Mouse (Mus musculus) frontal cortex, adult (tissue): ENCODE data around the gene Rpl26.

Source experiments
- ATAC-seq: cut with Nextera tagmentation; 2 replicates; pipeline ENCODE4 v1.9.2; 2017; ENCODE audit warnings: mild to moderate bottlenecking, moderate library complexity, mixed read lengths; ENCODE audit not compliant: low TSS enrichment

Rpl26 gene

DNA sequence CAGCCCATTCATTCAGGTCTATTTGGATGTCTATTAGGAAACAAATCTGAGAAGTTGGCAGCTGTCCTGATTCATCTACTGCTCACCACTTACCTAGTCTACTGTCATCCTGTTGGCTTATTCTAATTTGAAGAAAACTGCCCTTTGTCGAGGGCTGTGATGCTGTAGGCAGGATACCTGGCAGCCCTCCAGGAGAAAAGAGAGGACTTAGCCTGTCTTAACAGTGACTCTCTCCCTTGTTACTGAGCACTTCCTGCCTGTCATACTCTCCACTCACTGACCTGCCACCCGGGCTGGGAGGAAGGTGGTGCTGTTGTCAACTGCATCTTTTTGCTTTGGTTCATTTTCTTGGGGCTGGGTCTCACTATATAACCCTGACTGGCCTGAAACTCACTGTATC, 10.8 kb upstream of the Rpl26 start:
- ATAC-seq: no peak

DNA sequence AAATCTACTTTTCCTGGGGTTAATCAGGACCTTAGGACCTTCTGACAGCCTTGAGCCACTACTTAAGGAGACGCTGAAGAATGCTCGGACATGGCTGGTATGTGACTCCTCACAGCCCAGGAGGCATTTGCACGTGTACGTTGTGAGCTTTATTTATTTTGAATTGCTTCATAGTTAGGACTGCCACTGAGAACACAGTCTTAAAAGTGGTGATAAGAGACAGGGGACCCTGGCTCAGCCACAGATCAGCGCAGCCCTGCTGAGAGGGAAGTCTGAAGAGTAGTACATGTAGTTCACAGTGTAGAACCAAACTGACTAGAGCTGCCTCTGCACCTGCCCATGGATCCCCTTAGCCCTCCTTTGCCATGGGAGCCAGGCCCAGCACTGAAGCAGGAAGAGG, 9.6 kb upstream of the Rpl26 start:
- ATAC-seq: no peak

DNA sequence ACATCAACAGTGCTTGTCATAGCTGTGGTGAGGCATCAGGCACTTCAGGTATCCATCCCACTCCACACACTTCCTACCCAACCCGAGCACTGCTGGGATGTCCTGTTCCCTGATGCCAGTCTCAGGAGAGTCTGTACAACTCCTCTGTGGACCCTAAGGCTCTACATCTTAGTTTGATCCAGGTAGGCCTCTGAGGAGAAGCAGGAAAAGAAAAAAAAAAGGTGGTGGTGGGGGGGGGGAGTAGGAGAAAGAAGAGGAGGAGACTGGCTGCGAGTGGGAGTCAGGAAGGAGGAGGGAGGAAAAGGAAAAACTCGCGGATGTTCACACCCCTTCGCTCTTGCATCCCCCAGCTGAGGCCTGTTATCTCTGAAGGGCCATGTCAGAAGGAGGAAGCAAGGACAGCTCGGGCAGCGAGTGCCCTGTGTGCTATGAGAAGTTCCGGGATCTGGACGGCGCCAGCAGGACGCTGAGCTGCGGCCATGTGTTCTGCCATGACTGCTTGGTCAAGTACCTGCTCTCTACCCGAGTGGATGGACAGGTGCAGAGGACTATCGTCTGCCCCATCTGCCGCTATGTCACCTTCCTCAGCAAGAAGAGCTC, 9.1 kb upstream of the Rpl26 start:
- ATAC-seq: no peak

DNA sequence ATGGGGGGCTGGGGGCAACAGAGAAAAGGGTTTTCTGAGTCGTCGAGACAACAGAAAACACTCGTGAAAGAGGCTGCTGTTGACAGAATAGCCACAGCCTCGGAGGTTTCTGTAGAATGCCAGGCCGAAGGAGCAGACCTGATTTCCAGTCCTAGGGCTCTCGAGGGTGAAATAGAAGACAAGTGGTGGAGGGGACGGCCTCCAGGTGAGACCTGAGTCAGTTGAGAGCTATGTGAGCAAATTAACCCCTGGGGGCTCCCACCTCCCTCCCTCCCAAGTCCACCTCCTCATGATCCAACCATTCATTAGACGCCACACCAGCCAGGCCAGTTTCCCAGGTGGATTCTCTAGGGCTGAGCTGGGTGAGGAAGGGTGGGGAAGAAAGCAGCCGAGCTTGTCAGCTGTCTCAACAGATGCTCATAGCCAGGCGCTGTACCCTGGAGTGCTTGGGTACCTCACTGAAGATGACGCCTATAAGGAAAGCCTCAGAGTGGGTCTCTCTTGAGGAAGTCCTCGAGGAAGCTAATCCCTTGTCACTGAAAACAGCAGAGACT, 7.4 kb upstream of the Rpl26 start:
- no peak for ATAC-seq

DNA sequence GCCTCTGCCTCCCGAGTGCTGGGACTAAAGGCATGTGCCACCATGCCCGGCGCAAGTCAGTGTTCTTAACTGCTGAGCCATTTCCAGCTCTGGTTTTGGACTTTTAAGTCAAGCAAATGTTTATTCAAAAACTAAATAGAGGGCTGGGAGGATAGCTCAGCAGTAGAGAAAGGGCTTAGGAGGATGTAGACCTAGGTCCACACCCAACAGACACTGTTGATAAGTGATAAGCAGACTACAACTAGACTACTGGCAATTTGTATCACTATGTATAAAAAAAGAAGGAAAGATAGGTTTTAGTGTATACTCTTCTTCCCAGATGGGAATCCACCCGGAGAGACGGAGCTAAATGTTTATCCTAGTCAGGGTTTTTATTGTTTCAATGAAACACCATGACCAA, 5.1 kb upstream of the Rpl26 start:
- ATAC-seq: no peak

DNA sequence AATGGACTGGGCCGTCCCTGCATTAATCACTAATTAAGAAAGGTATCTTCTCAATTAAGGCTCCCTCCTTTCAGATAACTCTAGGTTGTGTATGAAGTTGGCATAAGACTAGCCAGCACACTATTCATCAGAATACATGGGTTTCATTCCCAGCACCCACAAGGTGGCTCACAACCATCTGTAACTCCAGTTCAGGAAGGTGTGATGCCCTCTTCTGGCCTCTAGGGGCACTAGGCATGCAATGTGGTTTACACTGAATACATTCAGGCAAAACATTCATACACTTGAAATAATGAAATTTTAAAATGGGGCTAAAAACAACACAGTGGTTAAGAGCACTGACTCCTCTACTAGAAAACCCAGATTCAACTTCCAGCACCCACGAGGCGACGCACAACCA, 4.3 kb upstream of the Rpl26 start:
- ATAC-seq: no peak

DNA sequence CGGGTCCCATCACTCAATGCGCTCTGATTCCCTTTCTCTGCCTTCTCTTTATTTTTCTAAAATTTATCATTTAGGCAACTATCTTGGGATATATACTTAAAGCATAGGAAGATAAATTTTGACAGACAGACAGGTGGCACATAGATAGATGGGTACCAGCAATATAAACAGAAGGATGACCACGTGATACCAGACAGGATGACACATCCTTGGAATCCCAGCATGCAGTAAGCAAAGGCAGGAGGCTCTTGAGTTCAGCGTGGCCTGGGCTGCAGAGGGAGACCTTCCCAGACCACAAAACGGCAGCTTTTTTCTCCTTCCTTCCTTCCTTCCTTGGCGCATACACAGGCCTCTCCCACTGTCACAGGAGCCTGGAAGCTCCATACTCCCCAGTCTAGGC, 3.5 kb upstream of the Rpl26 start:
- ATAC-seq: no peak

DNA sequence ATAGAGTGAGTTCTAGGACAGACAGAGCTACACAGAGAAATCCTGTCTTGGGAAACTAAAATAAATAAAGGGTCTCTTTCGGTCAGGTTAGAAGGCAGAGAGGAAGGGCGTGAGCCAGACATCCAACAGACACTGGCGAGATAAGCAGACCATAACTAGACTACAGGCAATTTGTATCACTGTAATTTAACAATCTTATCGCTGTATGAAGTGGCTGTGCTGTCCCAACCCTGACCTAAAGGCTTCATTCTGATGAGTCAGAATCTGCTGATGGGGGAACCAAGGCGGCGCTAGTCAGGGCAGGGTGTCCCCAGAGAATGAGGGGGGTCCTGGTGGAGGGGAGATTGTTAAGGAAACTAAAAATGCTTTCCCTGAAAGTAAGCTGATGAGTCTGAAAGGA, 2.6 kb upstream of the Rpl26 start:
- ATAC-seq: no peak

DNA sequence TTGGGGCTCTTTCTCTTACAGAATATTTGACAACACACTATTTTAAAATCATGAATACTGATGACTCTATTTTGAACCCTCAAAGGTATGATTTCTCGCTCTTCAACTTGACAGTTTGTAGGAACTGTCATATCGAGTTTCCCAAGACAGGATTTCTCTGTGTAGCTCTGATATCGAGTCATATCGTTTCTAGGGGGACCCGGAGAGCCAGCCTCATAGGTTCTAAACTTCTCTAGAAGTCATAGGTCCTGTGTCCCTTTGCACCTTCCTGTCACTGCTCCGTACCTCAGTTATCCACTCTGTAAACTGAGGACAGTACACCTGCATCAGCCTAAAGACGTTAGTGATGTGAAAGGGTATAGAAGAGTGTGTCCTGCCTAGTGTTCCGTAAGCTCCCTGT, 1.6 kb upstream of the Rpl26 start:
- no peak for ATAC-seq

DNA sequence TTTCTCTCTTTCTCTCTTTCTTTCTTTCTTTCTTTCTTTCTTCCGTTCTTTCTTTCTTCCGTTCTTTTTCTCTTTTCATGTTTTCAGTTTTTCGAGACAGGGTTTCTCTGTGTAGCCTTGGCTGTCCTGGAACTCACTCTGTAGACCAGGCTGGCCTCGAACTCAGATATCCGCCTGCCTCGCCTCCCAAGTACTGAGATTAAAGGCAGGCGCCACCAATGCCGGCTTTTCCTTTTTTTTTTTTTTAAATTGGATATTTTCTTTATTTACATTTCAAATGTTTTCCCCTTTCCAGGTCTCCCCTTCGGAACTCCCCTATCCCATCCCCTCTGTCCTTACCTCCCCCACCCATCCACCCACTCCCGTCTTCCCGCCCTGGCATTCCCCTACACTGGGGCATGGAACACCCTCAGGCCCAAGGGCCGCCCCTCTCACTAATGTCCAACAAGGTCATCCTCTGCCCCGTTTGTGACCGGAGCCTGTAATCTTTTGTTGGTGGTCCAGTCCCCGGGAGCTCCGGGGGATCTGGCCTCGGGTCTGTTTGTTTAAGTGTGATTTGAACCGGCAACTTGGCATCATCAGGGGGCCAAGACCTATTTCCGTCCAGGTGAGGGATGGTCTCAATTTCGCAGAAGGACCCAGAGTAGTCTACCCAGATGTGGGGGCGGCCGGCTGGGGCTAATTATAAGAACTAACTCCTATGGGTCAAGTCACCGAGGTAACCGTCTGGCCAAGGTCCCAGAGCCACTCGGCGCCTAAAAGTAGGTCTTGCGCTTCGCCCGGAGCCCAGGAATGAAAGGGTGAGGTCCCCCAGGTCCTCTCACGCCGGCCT, 648 bp upstream of the Rpl26 start:
- ATAC-seq: no peak

DNA sequence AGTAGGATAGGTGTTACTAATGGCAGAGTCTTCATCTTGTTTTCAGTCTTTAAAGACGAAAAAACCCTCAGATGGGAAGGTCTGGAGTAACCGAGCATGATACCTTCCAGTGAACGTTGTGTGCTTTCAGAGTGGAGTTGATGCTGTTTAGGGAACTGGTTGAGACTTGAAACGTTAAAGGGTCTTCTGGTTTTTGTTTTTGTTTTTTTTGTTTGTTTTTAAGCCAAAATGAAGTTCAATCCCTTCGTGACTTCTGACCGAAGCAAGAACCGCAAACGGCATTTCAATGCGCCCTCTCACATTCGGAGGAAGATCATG, 623 bp downstream of the Rpl26 start:
- ATAC-seq: no peak

DNA sequence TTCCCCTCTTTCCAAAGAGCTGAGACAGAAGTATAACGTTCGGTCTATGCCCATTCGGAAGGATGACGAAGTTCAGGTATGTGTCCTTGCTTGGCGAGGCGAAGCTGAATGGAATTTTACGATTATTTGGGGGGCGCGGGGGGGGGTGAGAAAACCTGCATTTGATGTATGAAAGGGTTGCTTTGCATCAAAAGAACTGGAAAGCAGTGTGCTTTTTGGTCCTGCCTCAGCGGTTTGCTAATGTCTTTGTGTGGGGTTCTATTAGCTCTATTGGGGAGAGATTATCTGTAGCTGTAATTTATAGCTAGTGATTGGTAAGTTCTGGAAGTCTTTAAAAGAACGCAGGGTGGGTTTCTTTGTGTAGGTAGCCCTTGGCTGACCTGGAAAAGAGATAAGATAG, 984 bp downstream of the Rpl26 start:
- ATAC-seq: no peak

DNA sequence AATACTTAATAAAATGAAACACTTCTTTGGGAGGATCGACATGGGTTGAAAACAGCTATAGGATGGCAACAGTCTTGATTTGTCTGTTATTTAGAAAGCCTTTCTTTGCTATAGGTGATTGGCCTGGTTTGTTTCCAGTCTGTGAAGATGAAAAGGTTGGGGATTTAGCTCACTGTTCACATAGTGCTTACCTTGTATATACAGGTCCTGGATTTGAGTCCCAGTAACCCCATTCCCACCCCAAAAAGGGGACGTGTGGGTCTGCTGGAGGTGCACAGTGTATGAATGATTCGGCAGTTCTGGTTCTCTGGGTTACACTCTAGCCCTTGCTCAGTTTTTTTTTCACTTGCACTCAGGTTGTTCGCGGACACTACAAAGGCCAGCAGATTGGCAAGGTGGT, 1.4 kb downstream of the Rpl26 start:
- no peak for ATAC-seq

DNA sequence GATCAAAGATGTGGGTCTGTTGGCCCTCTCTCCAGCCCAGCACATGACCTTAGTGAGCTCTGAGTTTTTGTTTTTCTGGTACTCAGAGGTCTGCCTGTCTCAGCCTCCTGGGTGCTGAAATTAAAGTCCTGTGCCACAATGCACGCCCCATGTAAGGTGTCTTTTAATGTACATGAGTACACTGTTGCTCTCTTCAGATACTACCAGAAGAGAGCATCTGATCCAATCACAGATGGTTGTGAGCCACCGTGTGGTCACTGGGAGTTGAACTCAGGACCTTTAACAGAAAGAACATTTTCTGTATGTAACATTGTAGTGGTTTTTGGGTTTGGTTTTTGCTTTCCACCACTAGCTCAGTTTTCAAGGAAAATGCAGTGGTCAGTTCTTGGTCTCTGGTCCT, 2.4 kb downstream of the Rpl26 start:
- no peak for ATAC-seq

DNA sequence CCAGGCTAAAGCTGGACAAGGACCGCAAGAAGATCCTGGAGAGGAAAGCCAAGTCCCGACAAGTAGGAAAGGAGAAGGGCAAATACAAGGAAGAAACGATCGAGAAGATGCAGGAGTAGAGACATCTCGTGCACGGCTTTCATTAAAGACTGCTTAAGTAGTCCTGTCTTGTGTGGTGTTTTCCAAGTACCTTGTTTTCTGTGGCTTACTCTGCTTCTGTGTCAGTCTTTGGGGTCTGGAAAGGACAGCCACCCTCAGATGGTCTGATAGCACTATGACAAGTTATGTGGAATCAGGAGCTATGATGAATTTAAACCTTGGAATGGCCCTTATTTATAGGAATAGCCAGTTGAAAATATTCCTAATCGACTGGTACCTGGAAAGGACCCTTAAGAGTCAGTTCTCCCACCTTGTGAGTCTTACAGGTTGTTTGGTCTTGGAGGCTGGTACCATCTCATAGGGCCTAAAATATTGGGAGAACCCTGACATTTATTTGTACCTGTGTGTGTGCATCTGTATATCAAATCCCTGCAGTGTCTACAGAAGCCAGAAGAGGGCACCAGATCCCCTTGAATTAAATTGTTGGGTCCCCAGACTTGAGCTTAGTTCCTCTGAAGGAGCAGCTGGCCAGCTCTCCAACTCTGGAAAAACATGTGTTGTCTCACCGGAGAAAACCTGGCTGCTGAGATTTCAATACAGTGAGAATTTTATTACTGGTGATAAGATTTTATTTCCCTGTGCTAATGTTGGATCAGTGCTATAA, 3.2 kb downstream of the Rpl26 start:
- ATAC-seq: no peak

DNA sequence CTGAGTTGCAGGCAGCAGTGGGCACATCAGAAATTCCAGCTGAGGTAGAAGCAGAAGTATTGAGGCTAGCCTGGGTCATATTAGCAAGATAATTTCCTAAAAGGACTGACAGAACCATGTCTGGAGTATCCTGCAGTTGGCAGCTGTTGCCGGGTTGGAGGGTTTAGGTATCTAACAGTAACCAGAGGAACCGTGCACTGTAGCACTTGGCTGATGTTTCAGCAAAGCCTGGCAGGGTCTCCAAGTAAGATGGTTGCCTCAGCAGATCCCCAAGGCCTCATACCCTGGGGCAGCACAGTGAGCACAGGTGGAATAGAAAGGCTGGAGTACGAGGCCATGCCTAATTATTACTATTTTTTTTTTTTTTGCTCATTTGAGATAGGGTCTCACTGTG, 3.8 kb downstream of the Rpl26 start:
- ATAC-seq: no peak

DNA sequence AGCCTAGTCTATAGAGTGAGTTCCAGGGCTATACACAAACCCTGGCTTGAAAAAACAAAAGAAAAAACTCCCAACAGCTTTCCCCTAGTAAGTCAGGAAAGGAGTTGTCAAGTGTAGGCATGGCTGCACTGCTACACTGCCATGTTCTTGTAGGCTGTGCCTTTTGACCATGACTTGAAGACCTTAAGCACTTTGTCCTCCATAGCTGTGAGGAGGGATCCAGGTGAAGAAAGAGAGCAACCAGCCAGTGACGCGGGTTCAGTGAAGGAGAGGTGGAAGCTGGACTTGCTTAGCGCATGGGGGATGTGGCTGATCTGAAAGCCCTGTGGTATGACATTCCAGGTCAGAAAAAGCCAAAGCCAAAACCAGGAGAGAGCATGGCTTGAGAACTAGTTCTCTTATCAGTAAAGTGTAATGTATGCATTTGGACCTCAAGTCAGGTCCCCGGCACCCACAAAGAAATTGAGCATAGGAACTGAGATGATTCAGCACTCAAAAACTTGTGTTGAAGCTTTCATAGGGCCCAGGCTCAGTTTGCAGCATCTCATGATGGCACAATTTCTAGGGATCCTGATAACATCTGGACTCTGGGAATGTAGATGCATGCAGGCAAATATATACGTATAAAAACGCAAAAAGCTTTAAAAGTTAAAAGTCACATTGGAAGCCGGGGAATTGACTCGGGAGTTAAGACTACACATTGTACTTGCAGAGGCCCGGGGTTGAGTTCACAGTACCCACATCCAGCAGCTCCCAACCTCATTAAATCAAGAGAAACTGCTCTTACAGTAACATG, 4.5 kb downstream of the Rpl26 start:
- ATAC-seq: no peak

DNA sequence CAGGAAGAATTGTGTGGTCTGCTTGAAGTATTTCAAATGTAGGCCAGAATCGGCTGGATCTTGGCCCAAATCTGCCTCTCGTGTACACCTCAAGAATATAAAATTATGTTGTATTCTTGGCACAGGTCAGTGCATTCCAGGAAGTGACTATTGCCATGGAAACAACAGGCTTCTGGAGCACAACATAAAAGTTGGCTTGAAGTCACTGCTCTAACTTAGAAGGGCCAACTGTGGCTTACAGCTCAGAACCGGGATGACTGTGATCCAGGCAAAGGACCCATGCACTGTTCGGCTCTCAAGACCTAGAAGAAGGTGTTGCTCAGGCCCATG, 5.0 kb downstream of the Rpl26 start:
- no peak for ATAC-seq

DNA sequence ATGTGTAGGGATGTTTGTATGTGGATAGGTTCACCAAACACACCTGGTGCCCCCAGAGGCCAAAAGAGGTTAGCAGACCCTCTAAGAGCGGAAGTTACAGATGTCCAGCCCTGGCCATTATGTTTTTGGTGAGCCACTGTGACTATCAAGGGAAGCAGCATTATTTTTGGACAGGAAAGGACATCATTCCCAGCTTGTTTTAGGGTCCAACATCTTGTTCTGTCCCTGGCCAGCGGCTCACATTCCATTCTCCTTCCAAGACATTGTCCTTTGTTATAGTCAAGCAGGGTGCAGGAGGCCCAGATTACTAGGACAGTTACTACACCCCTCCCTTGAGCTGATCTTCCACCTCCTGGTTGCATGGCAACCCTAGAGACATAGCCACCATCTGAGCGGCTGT, 5.9 kb downstream of the Rpl26 start:
- ATAC-seq: no peak

DNA sequence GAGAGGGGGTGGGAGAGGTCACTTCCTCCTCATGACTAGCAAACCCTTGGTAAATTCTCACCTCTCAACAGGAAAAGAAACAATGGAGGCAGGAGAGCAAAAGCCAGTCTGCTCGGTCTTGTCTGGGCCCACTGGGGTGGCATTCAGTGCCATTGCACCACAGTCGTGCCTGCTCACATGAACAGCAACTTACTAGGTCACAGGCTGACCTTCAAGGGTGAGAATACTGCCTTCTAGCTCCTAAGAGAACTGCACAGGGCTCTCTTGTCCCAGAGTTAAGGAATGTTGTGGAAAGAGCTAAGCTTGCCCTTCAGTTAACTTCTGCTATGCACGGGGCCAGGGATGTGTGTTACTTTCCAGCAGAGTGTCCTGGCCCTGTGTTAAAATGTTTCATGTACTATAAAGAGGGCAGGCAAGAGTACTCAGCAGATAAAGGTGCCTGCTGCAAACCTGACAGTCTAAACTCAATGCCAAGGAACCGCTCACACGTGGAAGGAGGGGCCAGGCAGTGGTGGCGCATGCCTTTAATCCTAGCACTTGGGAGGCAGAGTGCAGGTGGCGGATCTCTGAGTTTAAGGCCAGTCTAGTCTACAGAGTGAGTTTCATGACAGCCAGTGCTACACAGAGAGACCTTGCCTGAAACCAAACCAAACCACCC, 7.6 kb downstream of the Rpl26 start:
- ATAC-seq: no peak

DNA sequence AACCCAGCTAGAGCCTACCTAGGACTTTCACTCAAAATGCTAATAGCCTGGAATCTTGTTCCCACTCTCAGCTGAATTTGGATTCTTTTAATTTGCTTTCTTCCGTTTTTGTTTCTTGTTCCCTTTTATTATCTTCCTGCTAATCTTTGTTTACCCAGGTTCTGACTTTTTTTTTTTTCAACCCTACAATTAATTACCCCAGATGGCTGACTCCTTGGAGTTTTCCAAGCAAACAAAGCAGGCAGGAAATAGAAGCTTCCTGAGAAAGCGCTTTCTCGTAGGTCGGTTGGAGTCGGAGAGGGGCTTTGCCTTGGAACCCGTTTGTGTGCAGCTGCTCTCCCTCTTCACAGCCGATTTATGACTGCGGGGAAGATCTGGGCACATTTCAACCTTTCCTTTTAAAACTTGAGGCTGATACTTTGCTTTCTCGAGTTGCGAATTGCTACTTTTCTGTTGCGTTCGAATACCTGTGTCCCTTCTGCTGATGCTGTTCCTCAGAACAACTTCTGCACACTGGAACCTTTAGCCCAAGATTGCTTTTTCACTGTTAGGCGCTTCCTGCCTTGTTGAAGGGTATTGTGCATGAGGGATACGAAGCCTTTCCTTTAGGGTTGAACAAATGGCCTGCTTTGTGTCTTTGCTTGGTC, 10.3 kb downstream of the Rpl26 start:
- ATAC-seq: no peak
